ENCODE assay signal across 26 mouse cellular contexts in the genomic region with DNA sequence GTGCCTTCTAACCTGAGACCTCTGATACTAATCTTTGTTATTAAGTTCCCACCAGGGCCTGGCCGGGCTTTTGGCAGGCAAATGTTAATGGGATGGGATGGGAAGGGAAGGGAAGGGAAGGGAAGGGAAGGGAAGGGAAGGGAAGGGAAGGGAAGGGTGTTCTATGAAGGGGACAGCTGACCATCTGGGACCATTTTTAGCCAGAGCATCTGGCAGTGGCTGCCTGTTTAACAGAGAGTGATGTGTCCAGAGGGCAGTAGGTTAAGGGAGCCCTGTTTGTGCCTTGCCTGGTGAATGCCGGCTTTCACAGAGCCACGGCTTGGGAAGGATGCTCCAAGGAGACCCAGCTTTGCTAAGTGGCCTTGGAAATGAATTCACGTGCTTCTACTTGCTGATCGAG. TPM values are rescaled to one million over a fixed set of nuclear protein-coding genes. Genes with fewer than 3 reads are reported as not detected.
DNase-seq lines count a peak whose midpoint lies in the region; ATAC-seq and TF ChIP-seq lines count a peak whose summit lies in the region.
"Had no signal": no experiment of that assay in that cellular context is flagged by ENCODE, and none has a peak within 500 bp of the region (broad histone marks: within the 10 kb centered on the region; RNA-seq: fewer than 3 reads in every experiment).

No protein-coding gene starts in this region.

- no peak for TF ChIP-seq EP300 in heart, adult 2 months (IDR thresholded peaks at IDR 0.05; ENCODE audit: insufficient read depth, low read depth, low read length)

- no peak overlapping the region for H3K4me2 ChIP-seq in midbrain, embryonic 15.5 days
- H3K4me2 ChIP-seq: kidney, embryonic 15.5 days; limb, embryonic 15.5 days; liver, embryonic 15.5 days; midbrain, embryonic 12.5 days; neural tube, embryonic 12.5 days had no signal

- no peak overlapping the region for H3K27ac ChIP-seq in heart, adult 2 months
- peak overlapping the region; percentile 61 for H3K27ac ChIP-seq in midbrain, embryonic 10.5 days (replicated peaks)
- no peak overlapping the region for H3K27ac ChIP-seq in midbrain, embryonic 15.5 days
- H3K27ac ChIP-seq: kidney, embryonic 15.5 days; left cerebral cortex, adult 2 months; limb, embryonic 15.5 days; liver, embryonic 15.5 days; macrophage; midbrain, embryonic 12.5 days; neural tube, embryonic 12.5 days had no signal

- H3K4me1 ChIP-seq in heart, adult 2 months (ENCODE audit: control insufficient read depth, insufficient read depth, low read length) = no peaks in the 10 kb centered on the region
- peaks cover 16% of the 10 kb centered on the region for H3K4me1 ChIP-seq in midbrain, embryonic 10.5 days
- no peaks in the 10 kb centered on the region for H3K4me1 ChIP-seq in midbrain, embryonic 15.5 days
- H3K4me1 ChIP-seq: kidney, embryonic 15.5 days; limb, embryonic 15.5 days; liver, embryonic 15.5 days had no signal

- TF ChIP-seq CTCF in heart, adult 2 months (IDR thresholded peaks at IDR 0.05) = no peak

- WGBS in heart, adult 2 months = 70% methylated on average over 5 of the region's 5 CpGs
- 68% methylated on average over 5 of the region's 5 CpGs for WGBS in midbrain, embryonic 10.5 days
- WGBS in midbrain, embryonic 15.5 days = 62% methylated on average over 5 of the region's 5 CpGs

- no peaks in the 10 kb centered on the region for H3K27me3 ChIP-seq in heart, adult 2 months (ENCODE audit: control insufficient read depth, insufficient read depth, low read length)
- no peaks in the 10 kb centered on the region for H3K27me3 ChIP-seq in midbrain, embryonic 10.5 days (ENCODE audit: low read depth, poor library complexity, severe bottlenecking)
- H3K27me3 ChIP-seq in midbrain, embryonic 15.5 days (replicated peaks) = no peaks in the 10 kb centered on the region
- H3K27me3 ChIP-seq: kidney, embryonic 15.5 days; limb, embryonic 15.5 days; liver, embryonic 15.5 days; midbrain, embryonic 12.5 days; neural tube, embryonic 12.5 days; Patski had no signal

- no peaks in the 10 kb centered on the region for H3K79me2 ChIP-seq in heart, adult 2 months (replicated peaks; ENCODE audit: control insufficient read depth, insufficient read depth, low read length)

- no peak overlapping the region for H3K4me3 ChIP-seq in heart, adult 2 months
- no peak overlapping the region for H3K4me3 ChIP-seq in midbrain, embryonic 10.5 days
- H3K4me3 ChIP-seq in midbrain, embryonic 15.5 days = no peak overlapping the region
- H3K4me3 ChIP-seq: kidney, embryonic 15.5 days; left cerebral cortex, adult 2 months; limb, embryonic 15.5 days; liver, embryonic 15.5 days; midbrain, embryonic 12.5 days; neural tube, embryonic 12.5 days had no signal

- intact Hi-C loops in heart, adult 2 months (cut with DNase I) = no loop called here

- DNase-seq in heart, adult 11 months = peak; percentile 85
- no peak for DNase-seq in heart, adult 2 months
- no peak for DNase-seq in midbrain, embryonic 10.5 days (ENCODE audit: low spot score)
- peak; percentile 65 for DNase-seq in embryo, embryonic 11 days
- no peak for DNase-seq in spleen, postnatal 14 days (ENCODE audit: low spot score in 2 of 2)
- DNase-seq in liver = no peak
- DNase-seq: adrenal gland, adult 2 months; cerebellum, adult 11-12 months; cerebellum, postnatal 14 days; gastrocnemius, postnatal 25 days; kidney, adult 11 months; kidney, postnatal 36 days; layer of hippocampus, adult 9-11 months; retina, postnatal 1 day; right cerebral cortex, postnatal 4 days; thymus, adult 2 months had no signal

- H3K36me3 ChIP-seq in heart, adult 2 months (ENCODE audit: control insufficient read depth, insufficient read depth, low read length) = no peaks in the 10 kb centered on the region
- H3K36me3 ChIP-seq in midbrain, embryonic 10.5 days = peaks cover 83% of the 10 kb centered on the region
- no peaks in the 10 kb centered on the region for H3K36me3 ChIP-seq in midbrain, embryonic 15.5 days (replicated peaks)
- H3K36me3 ChIP-seq: limb, embryonic 15.5 days; liver, embryonic 15.5 days had no signal

- H3K9me3 ChIP-seq in midbrain, embryonic 10.5 days (replicated peaks) = no peaks in the 10 kb centered on the region
- no peaks in the 10 kb centered on the region for H3K9me3 ChIP-seq in midbrain, embryonic 15.5 days
- H3K9me3 ChIP-seq: kidney, embryonic 15.5 days; limb, embryonic 15.5 days; liver, embryonic 15.5 days; midbrain, embryonic 12.5 days; neural tube, embryonic 12.5 days had no signal

- no peak for TF ChIP-seq POLR2A in heart, adult 2 months (IDR thresholded peaks at IDR 0.05; ENCODE audit: insufficient read depth, low read depth, low read length)

- H3K9ac ChIP-seq in heart, adult 2 months (ENCODE audit: low read depth, low read length) = no peak overlapping the region
- no peak overlapping the region for H3K9ac ChIP-seq in midbrain, embryonic 15.5 days
- H3K9ac ChIP-seq: kidney, embryonic 15.5 days; limb, embryonic 15.5 days; liver, embryonic 15.5 days; midbrain, embryonic 12.5 days; neural tube, embryonic 12.5 days had no signal

- no peak for ATAC-seq in midbrain, embryonic 15.5 days (replicated peaks)
- ATAC-seq: Patski had no signal

RNA-seq across cellular contexts. Expression of gene Prtg, which starts 57.1 kb away (rescaled TPM):
- total RNA-seq in heart, adult 2 months (2021) = under 1 TPM; 0.02 to 0.05 TPM
- 0.12 and 0.27 TPM in 2 replicates for polyA plus RNA-seq in heart, adult 2 months (2012; rRNA removed)
- 9.9 and 19.9 TPM in 2 replicates for polyA plus RNA-seq in midbrain, embryonic 10.5 days (2016; fragmentation: Nextera tagmentation; extraction: Ambion mirVana)
- 0.45 and 0.47 TPM in 2 replicates for polyA plus RNA-seq in midbrain, embryonic 15.5 days (2015; fragmentation: Nextera tagmentation; extraction: Ambion mirVana)
- total RNA-seq: monocyte, adult 5-6 weeks had no signal
- polyA plus RNA-seq: macrophage had no signal

Comparison
In these comparisons a context has a peak if more than half of its experiments do, and no peak if none do; other contexts are left out.
1. DNase-seq: peak in heart, adult 11 months (single experiment) and embryo, embryonic 11 days (single experiment); none in heart, adult 2 months (0 of 2), midbrain, embryonic 10.5 days (single experiment), spleen, postnatal 14 days (0 of 2) and liver (single experiment).